Mouse (Mus musculus) intestine, embryonic 15.5 days (tissue): Measurements from ENCODE around the gene Epb41l3. TPM values are rescaled to one million over a fixed set of nuclear protein-coding genes. Genes with fewer than 3 reads are reported as not detected.

ENCODE experiments used
- ATAC-seq: fragments of 200-750 bp; cut with Nextera tagmentation; 2 replicates; pipeline ENCODE4 v1.8.0; 2017; ENCODE audit warnings: moderate TSS enrichment, moderate library complexity
- H3K27ac ChIP-seq: fragments of 300-500 bp; sonication (generic); 2 replicates; pipeline ENCODE4 v1.5.1; 2015; ENCODE audit warnings: mild to moderate bottlenecking, inconsistent platforms
- H3K27me3 ChIP-seq: fragments of 300-500 bp; sonication (generic); replicated peaks from 2 replicates; pipeline ENCODE4 v1.6.1; 2015; ENCODE audit warnings: inconsistent platforms
- H3K36me3 ChIP-seq: fragments of 300-500 bp; sonication (generic); 2 replicates; pipeline ENCODE4 v1.6.1; 2015; ENCODE audit warnings: inconsistent platforms
- H3K4me1 ChIP-seq: fragments of 300-500 bp; sonication (generic); replicated peaks from 2 replicates; pipeline ENCODE4 v1.6.1; 2015; ENCODE audit warnings: inconsistent platforms
- H3K4me2 ChIP-seq: fragments of 300-500 bp; sonication (generic); replicated peaks from 2 replicates; pipeline ENCODE4 v1.6.1; 2015; ENCODE audit warnings: mild to moderate bottlenecking, inconsistent platforms
- H3K4me3 ChIP-seq: fragments of 300-500 bp; sonication (generic); replicated peaks from 2 replicates; pipeline ENCODE4 v1.5.1; 2015; ENCODE audit warnings: inconsistent platforms
- H3K9ac ChIP-seq: fragments of 300-500 bp; sonication (generic); 2 replicates; pipeline ENCODE4 v1.6.1; 2015; ENCODE audit warnings: inconsistent platforms
- H3K9me3 ChIP-seq: fragments of 300-500 bp; sonication (generic); 2 replicates; pipeline ENCODE4 v1.6.1; 2016; ENCODE audit warnings: inconsistent platforms
- WGBS: fragments of 180-500 bp; shearing (Covaris S2); methylation state at CpG from one replicate; pipeline ENCODE4 v1.1.7; 2015; 5-methylcytosine and 5-hydroxymethylcytosine counted together
- polyA plus RNA-seq: library from polyadenylated mRNA; unstranded; fragments of >200 nt; fragmentation: Nextera tagmentation; extraction: Ambion mirVana; gene quantifications from 2 replicates; pipeline ENCODE4 v1.2.1, GENCODE M21; 2015

Epb41l3 gene
- polyA plus RNA-seq, 1 experiment from 2014 or later: 131 TPM

- Histone ChIP-seq H3K27me3 (no peaks in the 10 kb centered on the region), H3K36me3 (no peaks in the 10 kb centered on the region), H3K9me3 (no peaks in the 10 kb centered on the region), H3K4me1 (0 out of 2 replicates have a peak, but pooled peaks cover 3% of the 10 kb centered on the region), H3K4me2 (no peak overlapping the region), H3K4me3 (no peak overlapping the region), H3K9ac (no peak overlapping the region), H3K27ac (no peak overlapping the region)
- 66% methylated on average over 6 of the region's 6 CpGs for WGBS
- no peak for ATAC-seq
These were observed 154.7 kb downstream of the Epb41l3 start for GRCm38 (mm10) chr17:69230131-69230621.

- no peak overlapping the region for H3K27ac ChIP-seq
- H3K36me3 ChIP-seq: no peaks in the 10 kb centered on the region
- no peak for ATAC-seq
- no peak overlapping the region for H3K9ac ChIP-seq
- 0 out of 2 replicates have a peak, but pooled peaks cover 3% of the 10 kb centered on the region for H3K4me1 ChIP-seq
- no peak overlapping the region for H3K4me2 ChIP-seq
- H3K27me3 ChIP-seq: no peaks in the 10 kb centered on the region
- no peak overlapping the region for H3K4me3 ChIP-seq
- WGBS: 83% methylated on average over 5 of the region's 5 CpGs
- no peaks in the 10 kb centered on the region for H3K9me3 ChIP-seq
These were observed 155.9 kb downstream of the Epb41l3 start for GRCm38 (mm10) chr17:69231360-69231759.

GRCm38 (mm10) chr17:69237172-69237571, 161.7 kb downstream of the Epb41l3 start:
- no peaks in the 10 kb centered on the region for H3K4me1 ChIP-seq
- no peaks in the 10 kb centered on the region for H3K9me3 ChIP-seq
- no peaks in the 10 kb centered on the region for H3K27me3 ChIP-seq
- H3K27ac ChIP-seq: no peak overlapping the region
- H3K4me2 ChIP-seq: no peak overlapping the region
- 91% methylated on average over 3 of the region's 3 CpGs for WGBS
- H3K9ac ChIP-seq: no peak overlapping the region
- H3K4me3 ChIP-seq: no peak overlapping the region
- no peaks in the 10 kb centered on the region for H3K36me3 ChIP-seq
- ATAC-seq: no peak

- Histone ChIP-seq H3K9me3 (no peaks in the 10 kb centered on the region), H3K4me3 (no peak overlapping the region), H3K9ac (no peak overlapping the region), H3K4me1 (no peaks in the 10 kb centered on the region), H3K27ac (no peak overlapping the region), H3K27me3 (no peaks in the 10 kb centered on the region), H3K36me3 (no peaks in the 10 kb centered on the region), H3K4me2 (no peak overlapping the region)
- WGBS: 93% methylated on average over 4 of the region's 4 CpGs
- no peak for ATAC-seq
These were observed 163.4 kb downstream of the Epb41l3 start for GRCm38 (mm10) chr17:69238810-69239373.

GRCm38 (mm10) chr17:69239423-69239822, 163.9 kb downstream of the Epb41l3 start:
- no peak for ATAC-seq
- WGBS: 84% methylated on average over 6 of the region's 6 CpGs
- no peaks in the 10 kb centered on the region for H3K36me3 ChIP-seq
- no peak overlapping the region for H3K4me3 ChIP-seq
- no peaks in the 10 kb centered on the region for H3K27me3 ChIP-seq
- H3K4me2 ChIP-seq: no peak overlapping the region
- no peaks in the 10 kb centered on the region for H3K4me1 ChIP-seq
- no peaks in the 10 kb centered on the region for H3K9me3 ChIP-seq
- H3K27ac ChIP-seq: no peak overlapping the region
- no peak overlapping the region for H3K9ac ChIP-seq

- WGBS: 54% methylated on average over 9 of the region's 9 CpGs
- H3K9me3 ChIP-seq: no peaks in the 10 kb centered on the region
- no peak overlapping the region for H3K4me2 ChIP-seq
- H3K36me3 ChIP-seq: 0 out of 2 replicates have a peak, but pooled peaks cover 5% of the 10 kb centered on the region
- no peak overlapping the region for H3K9ac ChIP-seq
- H3K27ac ChIP-seq: no peak overlapping the region
- ATAC-seq: no peak
- no peak overlapping the region for H3K4me3 ChIP-seq
- no peaks in the 10 kb centered on the region for H3K27me3 ChIP-seq
- no peaks in the 10 kb centered on the region for H3K4me1 ChIP-seq
These were observed 180.4 kb downstream of the Epb41l3 start for GRCm38 (mm10) chr17:69255834-69256233.

- Histone ChIP-seq H3K27me3 (no peaks in the 10 kb centered on the region), H3K4me3 (no peak overlapping the region), H3K4me2 (no peak overlapping the region), H3K9ac (no peak overlapping the region), H3K36me3 (0 out of 2 replicates have a peak, but pooled peaks cover 5% of the 10 kb centered on the region), H3K27ac (no peak overlapping the region), H3K4me1 (no peaks in the 10 kb centered on the region), H3K9me3 (no peaks in the 10 kb centered on the region)
- WGBS: 41% methylated on average over 9 of the region's 9 CpGs
- ATAC-seq: no peak
These were observed 181.0 kb downstream of the Epb41l3 start for GRCm38 (mm10) chr17:69256441-69256840.

- 72% methylated on average over 15 of the region's 15 CpGs for WGBS
- Histone ChIP-seq H3K27ac (no peak overlapping the region), H3K4me1 (no peaks in the 10 kb centered on the region), H3K9ac (no peak overlapping the region), H3K4me2 (no peak overlapping the region), H3K4me3 (no peak overlapping the region), H3K9me3 (no peaks in the 10 kb centered on the region), H3K27me3 (no peaks in the 10 kb centered on the region), H3K36me3 (0 out of 2 replicates have a peak, but pooled peaks cover 4% of the 10 kb centered on the region)
- no peak for ATAC-seq
These were observed 188.5 kb downstream of the Epb41l3 start for GRCm38 (mm10) chr17:69263810-69264565.

- Histone ChIP-seq H3K27me3 (no peaks in the 10 kb centered on the region), H3K4me2 (no peak overlapping the region), H3K9me3 (no peaks in the 10 kb centered on the region), H3K27ac (no peak overlapping the region), H3K9ac (no peak overlapping the region), H3K4me3 (no peak overlapping the region), H3K36me3 (0 out of 2 replicates have a peak, but pooled peaks cover under 1% of the 10 kb centered on the region), H3K4me1 (no peaks in the 10 kb centered on the region)
- ATAC-seq: no peak
- 52% methylated on average over 4 of the region's 4 CpGs for WGBS
These were observed 189.7 kb downstream of the Epb41l3 start for GRCm38 (mm10) chr17:69265171-69265570.

- H3K9me3 ChIP-seq: no peaks in the 10 kb centered on the region
- H3K4me1 ChIP-seq: no peaks in the 10 kb centered on the region
- H3K4me3 ChIP-seq: no peak overlapping the region
- no peak overlapping the region for H3K27ac ChIP-seq
- no peaks in the 10 kb centered on the region for H3K27me3 ChIP-seq
- H3K9ac ChIP-seq: no peak overlapping the region
- no peak overlapping the region for H3K4me2 ChIP-seq
- 43% methylated on average over 17 of the region's 17 CpGs for WGBS
- 0 out of 2 replicates have a peak, but pooled peaks cover 2% of the 10 kb centered on the region for H3K36me3 ChIP-seq
- ATAC-seq: no peak
These were observed 190.4 kb downstream of the Epb41l3 start for GRCm38 (mm10) chr17:69265759-69266463.

- ATAC-seq: no peak
- WGBS: 83% methylated on average over 5 of the region's 5 CpGs
- H3K9me3 ChIP-seq: no peaks in the 10 kb centered on the region
These were observed 191.5 kb downstream of the Epb41l3 start for GRCm38 (mm10) chr17:69266936-69267335.

GRCm38 (mm10) chr17:69267526-69267925, 192.0 kb downstream of the Epb41l3 start:
- Histone ChIP-seq H3K9ac (no peak overlapping the region), H3K27ac (no peak overlapping the region), H3K4me3 (no peak overlapping the region), H3K9me3 (no peaks in the 10 kb centered on the region), H3K27me3 (no peaks in the 10 kb centered on the region), H3K4me1 (no peaks in the 10 kb centered on the region), H3K4me2 (no peak overlapping the region), H3K36me3 (0 out of 2 replicates have a peak, but pooled peaks cover 2% of the 10 kb centered on the region)
- no peak for ATAC-seq
- 53% methylated on average over 6 of the region's 6 CpGs for WGBS

More at GRCm38 (mm10) chr17:69266936-69267335, 191.5 kb downstream of the Epb41l3 start:
- H3K4me3 ChIP-seq: no peak overlapping the region
- no peak overlapping the region for H3K27ac ChIP-seq
- no peaks in the 10 kb centered on the region for H3K27me3 ChIP-seq
- H3K4me2 ChIP-seq: no peak overlapping the region
- 0 out of 2 replicates have a peak, but pooled peaks cover 2% of the 10 kb centered on the region for H3K36me3 ChIP-seq
- no peak overlapping the region for H3K9ac ChIP-seq
- H3K4me1 ChIP-seq: no peaks in the 10 kb centered on the region
